Mouse (Mus musculus): ENCODE data around the gene Prelid1.
A peak's percentile ranks its signal among the peaks of the same experiment; 100 is the strongest.

GRCm38 (mm10) chr13:55329683-55330566, 9.6 kb downstream of the Prelid1 start, which contains the start of gene Mxd3:
- TF ChIP-seq POLR2A (IDR thresholded peaks at IDR 0.05; ENCODE audit: control insufficient read depth in 1 of 2, insufficient read depth in 1 of 2, low read depth in 1 of 2, low read length in 2 of 2, poor library complexity in 1 of 2) (peak; percentile 80 to 88), MAX (IDR thresholded peaks at IDR 0.05; ENCODE audit: low read length) (peak; percentile 74), ZC3H11A (IDR thresholded peaks at IDR 0.05; ENCODE audit: low read depth, low read length) (no peak)

Measured in MEL (cell line).